Mouse (Mus musculus): ENCODE results near the gene Igf2bp2. TPM values are rescaled to one million over a fixed set of nuclear protein-coding genes. Genes with fewer than 3 reads are reported as not detected.

Gene Igf2bp2
- polyA plus RNA-seq, 1 experiment from 2014 or later = 84.4 TPM

GRCm38 (mm10) chr16:22147131-22147530, 16.0 kb downstream of the Igf2bp2 start:
- Histone ChIP-seq H3K36me3 (no peaks in the 10 kb centered on the region), H3K4me1 (peaks cover 32% of the 10 kb centered on the region), H3K9ac (no peak overlapping the region), H3K4me2 (replicated peaks) (no peak overlapping the region), H3K27me3 (no peaks in the 10 kb centered on the region), H3K27ac (replicated peaks) (no peak overlapping the region), H3K9me3 (replicated peaks) (no peaks in the 10 kb centered on the region), H3K4me3 (replicated peaks) (no peak overlapping the region)
- WGBS = 69% methylated on average over 1 of the region's 1 CpGs
- no peak for ATAC-seq (ENCODE audit: insufficient number of reproducible peaks, low FRiP score, low TSS enrichment, low read depth)

GRCm38 (mm10) chr16:22146071-22146470, 17.0 kb downstream of the Igf2bp2 start:
- no peaks in the 10 kb centered on the region for H3K36me3 ChIP-seq
- WGBS = 82% methylated on average over 7 of the region's 7 CpGs
- no peaks in the 10 kb centered on the region for H3K9me3 ChIP-seq (replicated peaks)
- ATAC-seq (ENCODE audit: insufficient number of reproducible peaks, low FRiP score, low TSS enrichment, low read depth) = no peak
- H3K4me2 ChIP-seq (replicated peaks) = no peak overlapping the region
- no peak overlapping the region for H3K27ac ChIP-seq (replicated peaks)
- H3K4me3 ChIP-seq (replicated peaks) = no peak overlapping the region
- no peaks in the 10 kb centered on the region for H3K27me3 ChIP-seq
- no peak overlapping the region for H3K9ac ChIP-seq
- peaks cover 29% of the 10 kb centered on the region for H3K4me1 ChIP-seq

DNA sequence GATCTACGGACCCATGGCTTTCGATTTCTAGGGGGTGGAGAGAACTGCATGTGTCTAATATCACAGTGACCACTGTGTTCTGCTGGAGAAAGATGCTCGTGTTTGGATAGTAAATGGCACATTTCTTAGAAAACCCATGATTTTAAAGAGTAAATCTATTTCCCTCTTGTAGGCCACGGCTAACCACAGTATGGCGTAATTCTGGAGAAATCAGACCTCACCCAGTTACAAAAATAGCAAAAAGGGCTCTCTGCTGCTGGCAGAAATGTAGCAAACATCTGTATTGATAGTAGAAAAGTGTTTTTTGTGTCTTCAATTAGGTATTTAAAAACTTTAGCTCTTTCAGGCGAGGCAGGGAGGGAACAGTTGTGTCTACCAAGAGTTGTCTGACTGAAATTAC, 18.6 kb downstream of the Igf2bp2 start:
- H3K4me3 ChIP-seq (replicated peaks) = no peak overlapping the region
- no peak overlapping the region for H3K4me2 ChIP-seq (replicated peaks)
- 75% methylated on average over 6 of the region's 6 CpGs for WGBS
- no peaks in the 10 kb centered on the region for H3K27me3 ChIP-seq
- H3K9ac ChIP-seq = no peak overlapping the region
- no peaks in the 10 kb centered on the region for H3K36me3 ChIP-seq
- H3K4me1 ChIP-seq = 0 out of 2 replicates have a peak, but pooled peaks cover 16% of the 10 kb centered on the region
- H3K9me3 ChIP-seq (replicated peaks) = no peaks in the 10 kb centered on the region
- ATAC-seq (ENCODE audit: insufficient number of reproducible peaks, low FRiP score, low TSS enrichment, low read depth) = no peak
- H3K27ac ChIP-seq (replicated peaks) = no peak overlapping the region

DNA sequence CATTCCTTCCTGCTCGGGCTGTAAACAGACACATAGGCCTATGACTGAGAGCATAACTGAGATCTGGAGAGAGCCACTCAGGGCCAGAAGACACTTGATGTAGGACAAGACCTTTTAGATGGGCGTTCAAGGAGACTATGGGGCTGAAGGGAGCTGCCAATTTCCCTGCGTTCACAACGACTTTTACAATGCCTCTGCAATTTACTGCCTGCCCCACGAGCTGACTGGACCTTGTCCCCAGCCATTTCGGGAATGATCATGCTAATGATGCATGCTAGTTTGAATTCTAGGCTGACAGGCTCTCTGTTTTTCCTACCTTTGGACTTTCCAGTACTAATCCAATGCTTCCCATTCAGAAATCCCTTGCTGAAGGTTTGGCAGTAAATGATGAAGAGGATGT, 22.2 kb downstream of the Igf2bp2 start:
- H3K36me3 ChIP-seq = no peaks in the 10 kb centered on the region
- H3K9ac ChIP-seq = no peak overlapping the region
- no peak overlapping the region for H3K4me3 ChIP-seq (replicated peaks)
- ATAC-seq (ENCODE audit: insufficient number of reproducible peaks, low FRiP score, low TSS enrichment, low read depth) = no peak
- H3K4me2 ChIP-seq (replicated peaks) = no peak overlapping the region
- no peaks in the 10 kb centered on the region for H3K9me3 ChIP-seq (replicated peaks)
- 0 out of 2 replicates have a peak, but pooled peaks cover 12% of the 10 kb centered on the region for H3K4me1 ChIP-seq
- WGBS = 85% methylated on average over 6 of the region's 6 CpGs
- no peaks in the 10 kb centered on the region for H3K27me3 ChIP-seq
- H3K27ac ChIP-seq (replicated peaks) = no peak overlapping the region

DNA sequence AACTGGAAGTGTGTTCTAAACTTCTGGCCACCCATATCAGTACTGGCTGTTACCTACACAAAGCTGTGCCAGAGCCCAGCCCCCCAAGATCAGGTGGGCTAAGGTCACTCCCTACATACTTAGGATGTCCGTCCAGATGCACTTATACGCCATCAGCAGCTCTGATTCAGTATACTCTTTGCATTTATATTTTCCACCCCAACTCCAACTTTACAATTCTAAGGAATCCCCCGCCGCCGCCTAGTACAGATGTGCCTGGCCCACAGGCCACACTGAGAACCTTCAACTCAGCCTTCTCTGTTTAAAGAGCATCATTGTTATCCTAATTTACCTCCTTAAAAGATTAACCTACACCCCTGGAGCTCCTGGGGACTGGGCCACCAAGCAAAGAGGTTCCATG, 23.3 kb downstream of the Igf2bp2 start:
- Histone ChIP-seq H3K4me1 (0 out of 2 replicates have a peak, but pooled peaks cover 4% of the 10 kb centered on the region), H3K4me2 (replicated peaks) (no peak overlapping the region), H3K27ac (replicated peaks) (no peak overlapping the region), H3K36me3 (no peaks in the 10 kb centered on the region), H3K4me3 (replicated peaks) (no peak overlapping the region), H3K9me3 (replicated peaks) (no peaks in the 10 kb centered on the region), H3K9ac (no peak overlapping the region), H3K27me3 (no peaks in the 10 kb centered on the region)
- 81% methylated on average over 5 of the region's 5 CpGs for WGBS
- ATAC-seq (ENCODE audit: insufficient number of reproducible peaks, low FRiP score, low TSS enrichment, low read depth) = no peak

- Histone ChIP-seq H3K27me3 (no peaks in the 10 kb centered on the region), H3K36me3 (no peaks in the 10 kb centered on the region), H3K4me2 (replicated peaks) (no peak overlapping the region), H3K4me3 (replicated peaks) (no peak overlapping the region), H3K4me1 (0 out of 2 replicates have a peak, but pooled peaks cover 4% of the 10 kb centered on the region), H3K27ac (replicated peaks) (no peak overlapping the region), H3K9me3 (replicated peaks) (no peaks in the 10 kb centered on the region), H3K9ac (no peak overlapping the region)
- no peak for ATAC-seq (ENCODE audit: insufficient number of reproducible peaks, low FRiP score, low TSS enrichment, low read depth)
- 88% methylated on average over 5 of the region's 5 CpGs for WGBS
These were observed 26.9 kb downstream of the Igf2bp2 start for GRCm38 (mm10) chr16:22136198-22136597.

- Histone ChIP-seq H3K4me1 (no peaks in the 10 kb centered on the region), H3K36me3 (no peaks in the 10 kb centered on the region), H3K27me3 (no peaks in the 10 kb centered on the region), H3K4me2 (replicated peaks) (no peak overlapping the region), H3K9me3 (replicated peaks) (no peaks in the 10 kb centered on the region), H3K9ac (no peak overlapping the region), H3K4me3 (replicated peaks) (no peak overlapping the region), H3K27ac (replicated peaks) (no peak overlapping the region)
- no peak for ATAC-seq (ENCODE audit: insufficient number of reproducible peaks, low FRiP score, low TSS enrichment, low read depth)
- 67% methylated on average over 6 of the region's 6 CpGs for WGBS
These were observed 31.8 kb downstream of the Igf2bp2 start for GRCm38 (mm10) chr16:22131321-22131720.

DNA sequence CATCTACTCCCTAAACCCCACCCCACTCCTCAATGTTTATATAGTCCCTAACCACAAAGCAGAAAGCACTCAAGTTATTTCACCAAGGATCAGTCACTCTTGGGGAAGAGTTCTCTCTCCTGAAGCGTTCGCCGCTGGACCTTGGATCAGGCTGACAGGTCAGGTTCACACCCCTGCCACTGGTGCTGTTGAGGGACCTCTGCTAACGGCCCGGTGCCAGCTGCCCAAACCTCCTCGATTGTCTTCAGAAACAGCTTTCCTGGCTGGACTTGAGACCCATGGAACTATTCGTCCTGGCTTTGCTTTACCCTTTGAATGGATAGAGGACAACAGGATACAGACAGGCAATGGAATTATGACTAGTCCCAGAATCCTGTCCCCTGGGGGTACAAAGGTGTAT, 33.6 kb downstream of the Igf2bp2 start:
- no peaks in the 10 kb centered on the region for H3K36me3 ChIP-seq
- H3K4me1 ChIP-seq = no peaks in the 10 kb centered on the region; the same call in 1 of the 2 replicates
- H3K9me3 ChIP-seq (replicated peaks) = no peaks in the 10 kb centered on the region
- H3K9ac ChIP-seq = no peak overlapping the region
- 83% methylated on average over 7 of the region's 7 CpGs for WGBS
- H3K27ac ChIP-seq (replicated peaks) = no peak overlapping the region
- no peak for ATAC-seq (ENCODE audit: insufficient number of reproducible peaks, low FRiP score, low TSS enrichment, low read depth)
- no peak overlapping the region for H3K4me2 ChIP-seq (replicated peaks)
- no peak overlapping the region for H3K4me3 ChIP-seq (replicated peaks)
- H3K27me3 ChIP-seq = no peaks in the 10 kb centered on the region

DNA sequence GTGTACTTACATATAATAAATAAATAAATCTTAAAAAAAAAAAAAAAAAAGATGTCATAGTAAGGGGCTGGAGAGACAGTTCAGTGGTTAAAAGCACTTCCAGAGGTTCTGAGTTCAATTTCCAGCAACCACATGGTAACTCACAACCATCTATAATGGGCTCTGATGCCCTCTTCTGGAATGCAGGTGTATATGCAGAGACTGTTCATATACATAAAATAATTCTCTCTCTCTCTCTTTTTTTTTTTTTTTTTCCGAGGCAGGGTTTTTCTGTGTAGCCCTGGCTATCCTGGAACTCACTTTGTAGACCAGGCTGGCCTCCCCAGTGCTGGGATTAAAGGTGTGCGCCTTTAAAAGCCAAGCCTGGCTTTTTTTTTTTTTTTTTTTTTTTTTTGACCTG, 34.5 kb downstream of the Igf2bp2 start:
- Histone ChIP-seq H3K9ac (no peak overlapping the region), H3K9me3 (replicated peaks) (no peaks in the 10 kb centered on the region), H3K4me1 (no peaks in the 10 kb centered on the region; the same call in 1 of the 2 replicates), H3K27me3 (no peaks in the 10 kb centered on the region), H3K4me3 (replicated peaks) (no peak overlapping the region), H3K36me3 (no peaks in the 10 kb centered on the region), H3K4me2 (replicated peaks) (no peak overlapping the region), H3K27ac (replicated peaks) (no peak overlapping the region)
- WGBS = 88% methylated on average over 2 of the region's 2 CpGs
- ATAC-seq (ENCODE audit: insufficient number of reproducible peaks, low FRiP score, low TSS enrichment, low read depth) = no peak

DNA sequence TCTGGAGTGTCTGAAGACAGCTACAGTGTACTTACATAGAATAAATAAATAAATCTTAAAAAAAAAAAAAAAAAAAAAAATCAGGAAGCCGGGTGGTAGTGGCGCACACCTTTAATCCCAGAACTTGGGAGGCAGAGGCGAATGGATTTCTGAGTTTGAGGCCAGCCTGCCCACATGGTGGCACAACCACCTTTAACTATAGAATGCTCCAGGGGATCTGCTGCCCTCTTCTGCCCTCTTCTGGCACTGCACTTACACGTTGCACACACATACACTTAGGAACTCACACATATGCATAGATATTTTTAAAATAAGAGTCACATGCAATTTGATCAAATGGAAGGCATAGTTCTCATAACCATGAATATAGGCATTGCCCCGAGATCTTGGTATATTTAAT, 35.3 kb downstream of the Igf2bp2 start:
- H3K4me3 ChIP-seq (replicated peaks) = no peak overlapping the region
- H3K9ac ChIP-seq = no peak overlapping the region
- H3K4me2 ChIP-seq (replicated peaks) = no peak overlapping the region
- 96% methylated on average over 5 of the region's 5 CpGs for WGBS
- no peaks in the 10 kb centered on the region for H3K9me3 ChIP-seq (replicated peaks)
- ATAC-seq (ENCODE audit: insufficient number of reproducible peaks, low FRiP score, low TSS enrichment, low read depth) = no peak
- no peak overlapping the region for H3K27ac ChIP-seq (replicated peaks)
- H3K36me3 ChIP-seq = no peaks in the 10 kb centered on the region
- H3K4me1 ChIP-seq = no peaks in the 10 kb centered on the region; the same call in 1 of the 2 replicates
- no peaks in the 10 kb centered on the region for H3K27me3 ChIP-seq

GRCm38 (mm10) chr16:22126936-22127335, 36.2 kb downstream of the Igf2bp2 start:
- H3K9ac ChIP-seq = no peak overlapping the region
- H3K27me3 ChIP-seq = no peaks in the 10 kb centered on the region
- no peak overlapping the region for H3K4me3 ChIP-seq (replicated peaks)
- ATAC-seq (ENCODE audit: insufficient number of reproducible peaks, low FRiP score, low TSS enrichment, low read depth) = no peak
- no peaks in the 10 kb centered on the region for H3K36me3 ChIP-seq
- WGBS = 76% methylated on average over 4 of the region's 4 CpGs
- no peak overlapping the region for H3K27ac ChIP-seq (replicated peaks)
- H3K9me3 ChIP-seq (replicated peaks) = no peaks in the 10 kb centered on the region
- H3K4me1 ChIP-seq = no peaks in the 10 kb centered on the region; the same call in 1 of the 2 replicates
- H3K4me2 ChIP-seq (replicated peaks) = no peak overlapping the region

DNA sequence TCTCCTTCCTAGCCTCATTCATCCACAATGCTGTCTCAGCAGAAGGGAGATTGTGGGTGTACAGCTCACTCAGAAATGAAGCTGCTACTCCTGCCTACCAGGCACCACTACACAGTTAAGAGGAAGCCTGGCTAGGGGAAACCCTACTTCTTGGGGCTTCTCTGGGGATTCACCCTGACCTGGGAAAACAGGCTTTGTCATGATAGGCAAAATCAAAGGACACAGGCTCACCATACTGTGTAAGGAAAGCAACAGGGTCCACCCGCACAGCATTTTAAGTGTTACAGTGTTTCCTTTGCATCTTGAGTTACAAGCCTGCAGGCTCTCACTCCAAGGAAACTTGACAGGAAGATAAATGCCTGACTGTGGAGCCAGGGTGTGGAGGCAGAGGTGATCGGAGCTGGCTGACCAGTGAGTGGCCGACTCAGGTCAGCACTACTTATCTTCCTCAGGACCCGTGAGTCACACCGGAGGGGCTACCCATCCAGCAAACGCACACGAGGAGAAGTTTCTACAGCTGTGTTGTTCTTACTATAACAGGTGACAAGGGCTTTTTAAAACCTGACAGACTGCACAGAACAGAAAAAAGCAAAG, 38.7 kb downstream of the Igf2bp2 start:
- no peaks in the 10 kb centered on the region for H3K9me3 ChIP-seq (replicated peaks)
- H3K9ac ChIP-seq = no peak overlapping the region
- H3K36me3 ChIP-seq = peaks cover 8% of the 10 kb centered on the region; the same call in 1 of the 2 replicates
- H3K4me3 ChIP-seq (replicated peaks) = no peak overlapping the region
- WGBS = 57% methylated on average over 7 of the region's 7 CpGs
- no peaks in the 10 kb centered on the region for H3K27me3 ChIP-seq
- ATAC-seq (ENCODE audit: insufficient number of reproducible peaks, low FRiP score, low TSS enrichment, low read depth) = no peak
- no peak overlapping the region for H3K27ac ChIP-seq (replicated peaks)
- no peak overlapping the region for H3K4me2 ChIP-seq (replicated peaks)
- H3K4me1 ChIP-seq = no peaks in the 10 kb centered on the region; the same call in 1 of the 2 replicates

Measured in embryonic facial prominence, embryonic 15.5 days (tissue).